Comparison of ENCODE assay signal across 8 mouse cellular contexts in the genomic region with DNA sequence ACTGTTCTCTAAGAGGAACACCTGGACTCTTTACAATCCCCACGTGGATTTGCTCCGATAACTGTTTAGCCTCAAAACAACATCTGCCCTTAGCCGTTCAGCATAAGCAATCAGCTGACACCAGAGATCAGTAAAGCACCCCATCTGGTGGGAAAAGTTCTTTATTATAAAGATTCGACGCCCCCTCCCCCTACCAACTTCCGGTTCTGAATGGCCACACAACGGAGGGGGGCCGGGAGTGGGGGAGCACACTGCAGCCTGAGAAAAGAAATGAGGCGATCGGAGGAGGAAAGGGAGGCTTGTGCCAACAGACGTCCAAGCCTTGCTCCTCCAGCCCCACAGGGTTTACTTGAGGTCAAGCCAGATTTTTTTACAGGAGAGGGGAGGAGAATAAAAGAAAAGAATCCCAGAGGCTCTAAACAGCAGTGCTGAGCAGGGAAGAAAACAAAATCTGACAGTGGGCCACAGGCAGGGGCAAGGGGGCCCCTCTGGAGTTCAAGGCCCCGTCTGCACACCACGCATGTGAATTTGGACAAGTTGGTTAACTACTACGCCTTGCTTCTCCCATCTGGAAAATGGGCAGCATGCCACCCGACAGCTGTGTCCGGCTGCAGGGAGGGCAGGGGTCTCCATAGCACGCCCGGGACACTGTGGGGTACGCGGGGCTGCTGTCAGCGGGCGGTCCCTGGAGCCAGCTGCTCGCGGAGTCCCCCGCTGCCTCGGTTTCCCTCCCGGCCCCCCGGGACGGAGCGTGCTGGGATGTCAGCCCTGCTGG. TPM values are rescaled to one million over a fixed set of nuclear protein-coding genes. Genes with fewer than 3 reads are reported as not detected.
A peak's percentile ranks its signal among the peaks of the same experiment; 100 is the strongest.
DNase-seq lines count a peak whose midpoint lies in the region; ATAC-seq and TF ChIP-seq lines count a peak whose summit lies in the region.

No protein-coding gene starts in this region.

- no peaks in the 10 kb centered on the region for H3K36me3 ChIP-seq in embryonic facial prominence, embryonic 11.5 days (replicated peaks; ENCODE audit: control insufficient read depth, insufficient read depth, low read depth, low read length)
- peaks cover 2% of the 10 kb centered on the region; the same call in 1 of the 2 replicates for H3K36me3 ChIP-seq in kidney, adult 2 months (ENCODE audit: control insufficient read depth, insufficient read depth, low read length)
- peaks cover 21% of the 10 kb centered on the region for H3K36me3 ChIP-seq in liver, embryonic 13.5 days
- peaks cover 18% of the 10 kb centered on the region for H3K36me3 ChIP-seq in myocyte (ENCODE audit: control insufficient read depth, insufficient read depth)
- no peaks in the 10 kb centered on the region for H3K36me3 ChIP-seq in stomach, embryonic 16.5 days (ENCODE audit: control insufficient read depth, insufficient read depth, low read length)

- H3K79me2 ChIP-seq in myocyte (ENCODE audit: control insufficient read depth, insufficient read depth) = peaks cover 4% of the 10 kb centered on the region

- no peaks in the 10 kb centered on the region for H3K9me3 ChIP-seq in embryonic facial prominence, embryonic 11.5 days (replicated peaks; ENCODE audit: control insufficient read depth, low read length)
- no peaks in the 10 kb centered on the region for H3K9me3 ChIP-seq in liver, embryonic 13.5 days (replicated peaks)
- no peaks in the 10 kb centered on the region for H3K9me3 ChIP-seq in stomach, embryonic 16.5 days (replicated peaks; ENCODE audit: control insufficient read depth, low read length)

- H3K9ac ChIP-seq in embryonic facial prominence, embryonic 11.5 days (replicated peaks; ENCODE audit: low read length) = peak overlapping the region; percentile 94
- H3K9ac ChIP-seq in liver, embryonic 13.5 days = peak overlapping the region; percentile 84
- H3K9ac ChIP-seq in stomach, embryonic 16.5 days (ENCODE audit: low read length) = peak overlapping the region; percentile 92

- no peaks in the 10 kb centered on the region for H3K27me3 ChIP-seq in embryonic facial prominence, embryonic 11.5 days (ENCODE audit: control insufficient read depth, insufficient read depth, low read length)
- H3K27me3 ChIP-seq in kidney, adult 2 months (replicated peaks; ENCODE audit: control insufficient read depth, insufficient read depth, low read length) = no peaks in the 10 kb centered on the region
- H3K27me3 ChIP-seq in liver, embryonic 13.5 days = no peaks in the 10 kb centered on the region
- no peaks in the 10 kb centered on the region for H3K27me3 ChIP-seq in myocyte (ENCODE audit: control insufficient read depth, insufficient read depth, insufficient read length)
- H3K27me3 ChIP-seq in stomach, embryonic 16.5 days (ENCODE audit: control insufficient read depth, insufficient read depth, low read length) = no peaks in the 10 kb centered on the region

- TF ChIP-seq POLR2A in kidney, adult 2 months (IDR thresholded peaks at IDR 0.05; ENCODE audit: low read depth, low read length) = no peak
- TF ChIP-seq POLR2A in myocyte (IDR thresholded peaks at IDR 0.05; ENCODE audit: insufficient read length, low read depth) = no peak

- peak; percentile 76 for ATAC-seq in embryonic facial prominence, embryonic 11.5 days (replicated peaks; ENCODE audit: insufficient number of reproducible peaks, low FRiP score, low TSS enrichment, low read depth)
- peak; percentile 19; the same call in 1 of the 2 replicates for ATAC-seq in liver, embryonic 13.5 days (ENCODE audit: low read depth)
- ATAC-seq in stomach, embryonic 16.5 days (ENCODE audit: insufficient read depth, low FRiP score) = peak; percentile 71

- H3ac ChIP-seq in myocyte (ENCODE audit: control insufficient read depth, insufficient read length) = peak overlapping the region; percentile 78

- under 1% methylated on average over 29 of the region's 30 CpGs for WGBS in embryonic facial prominence, embryonic 11.5 days
- WGBS in kidney, adult 2 months = under 1% methylated on average over 30 of the region's 30 CpGs
- WGBS in liver, embryonic 13.5 days (ENCODE audit: insufficient replicate concordance) = 1% methylated on average over 30 of the region's 30 CpGs
- under 1% methylated on average over 30 of the region's 30 CpGs for WGBS in stomach, embryonic 16.5 days

- TF ChIP-seq CTCF in kidney, adult 2 months (conservative IDR thresholded peaks at IDR 0.05; ENCODE audit: insufficient read depth, insufficient read length, low read depth, low read length) = no peak

- peak; percentile 64 for DNase-seq in A20 (ENCODE audit: low read depth, low spot score)
- DNase-seq in adipocyte (ENCODE audit: low spot score) = peak; percentile 95
- peak; percentile 52 for DNase-seq in embryonic facial prominence, embryonic 11.5 days (ENCODE audit: low spot score)
- peak; percentile 69 to 70 for DNase-seq in heart, adult 9 months (ENCODE audit: low spot score in 2 of 2)
- peak; percentile 83 for DNase-seq in kidney, adult 2 months
- DNase-seq in liver, embryonic 13.5 days = no peak

- peak overlapping the region; percentile 38 for H3K27ac ChIP-seq in embryonic facial prominence, embryonic 11.5 days (replicated peaks; ENCODE audit: low read depth, low read length)
- H3K27ac ChIP-seq in kidney, adult 2 months (ENCODE audit: insufficient read depth, low read depth, low read length) = peak overlapping the region; percentile 85
- peak overlapping the region; percentile 62 for H3K27ac ChIP-seq in liver, embryonic 13.5 days
- H3K27ac ChIP-seq in stomach, embryonic 16.5 days (ENCODE audit: low read length) = peak overlapping the region; percentile 90

- H3K4me2 ChIP-seq in embryonic facial prominence, embryonic 11.5 days (ENCODE audit: low read depth, low read length) = peak overlapping the region; percentile 89
- H3K4me2 ChIP-seq in liver, embryonic 13.5 days = peak overlapping the region; percentile 97
- peak overlapping the region; percentile 91 for H3K4me2 ChIP-seq in myocyte (ENCODE audit: low read depth)
- H3K4me2 ChIP-seq in stomach, embryonic 16.5 days (ENCODE audit: low read depth, low read length) = peak overlapping the region; percentile 96

- peak overlapping the region; percentile 84 for H3K4me3 ChIP-seq in embryonic facial prominence, embryonic 11.5 days (ENCODE audit: low read depth, low read length)
- peak overlapping the region; percentile 85 for H3K4me3 ChIP-seq in kidney, adult 2 months (ENCODE audit: insufficient read depth, low read depth, low read length)
- H3K4me3 ChIP-seq in liver, embryonic 13.5 days (replicated peaks) = peak overlapping the region; percentile 91
- peak overlapping the region; percentile 55 for H3K4me3 ChIP-seq in myocyte
- H3K4me3 ChIP-seq in stomach, embryonic 16.5 days (replicated peaks; ENCODE audit: low read length) = peak overlapping the region; percentile 96

- H3K4me1 ChIP-seq in embryonic facial prominence, embryonic 11.5 days (ENCODE audit: control insufficient read depth, insufficient read depth, low read length) = no peaks in the 10 kb centered on the region
- peaks cover 25% of the 10 kb centered on the region for H3K4me1 ChIP-seq in kidney, adult 2 months (ENCODE audit: control insufficient read depth, insufficient read depth, low read length)
- H3K4me1 ChIP-seq in liver, embryonic 13.5 days (replicated peaks) = peaks cover 42% of the 10 kb centered on the region
- H3K4me1 ChIP-seq in stomach, embryonic 16.5 days (ENCODE audit: control insufficient read depth, insufficient read depth, low read length) = peaks cover 19% of the 10 kb centered on the region

TF ChIP-seq in myocyte, 11 proteins besides CTCF, POLR2A, EP300 and RAD21:
- TF ChIP-seq USF1 (IDR thresholded peaks at IDR 0.05; ENCODE audit: low read depth) = no peak
- no peak for TF ChIP-seq MAX (IDR thresholded peaks at IDR 0.05; ENCODE audit: low read depth)
- TF ChIP-seq E2F4 (IDR thresholded peaks at IDR 0.05; ENCODE audit: insufficient read depth) = no peak
- TF ChIP-seq MYOD1 (IDR thresholded peaks at IDR 0.05; ENCODE audit: control insufficient read depth in 1 of 3, insufficient read length in 2 of 3, low read depth in 2 of 3) = peak in 1 of 3 experiments; percentile 52
- peak in 1 of 3 experiments; percentile 55 for TF ChIP-seq MYOG (IDR thresholded peaks at IDR 0.05; ENCODE audit: control insufficient read depth in 1 of 3, insufficient read depth in 1 of 3, insufficient read length in 2 of 3, low read depth in 2 of 3)

RNA-seq across cellular contexts. Expression of gene Gpam, which starts 28.4 kb away (rescaled TPM):
- polyA plus RNA-seq in embryonic facial prominence, embryonic 11.5 days (2014; fragmentation: Nextera tagmentation; extraction: Ambion mirVana) = 16.4 and 18.7 TPM in 2 replicates
- 56.6 and 60.7 TPM in 2 replicates for polyA plus RNA-seq in kidney, adult 2 months (2012; rRNA removed)
- 16.6 and 21.5 TPM in 2 replicates for polyA plus RNA-seq in liver, embryonic 13.5 days (2015; fragmentation: Nextera tagmentation; extraction: Ambion mirVana)
- polyA plus RNA-seq in myocyte (2012; fragmentation: generic; extraction: Trizol) = 18.1 TPM
- polyA plus RNA-seq in stomach, embryonic 16.5 days (2015; fragmentation: Nextera tagmentation; extraction: Ambion mirVana) = 21.2 and 23.3 TPM in 2 replicates

Comparison
In these comparisons a context has a peak if more than half of its experiments do, and no peak if none do; other contexts are left out.
1. ATAC-seq: peak in every context shown above with its lines; median percentile 76 in embryonic facial prominence, embryonic 11.5 days; 71 in stomach, embryonic 16.5 days; 19 in liver, embryonic 13.5 days.
2. H3K27ac ChIP-seq: peak in every context shown above with its lines; median percentile 90 in stomach, embryonic 16.5 days; 85 in kidney, adult 2 months; 62 in liver, embryonic 13.5 days; 38 in embryonic facial prominence, embryonic 11.5 days.